Mouse (Mus musculus): ENCODE results near the gene Xylt2. TPM values are rescaled to one million over a fixed set of nuclear protein-coding genes. Genes with fewer than 3 reads are reported as not detected.

Gene Xylt2
- 9.4 and 13.6 TPM in 2 replicates for polyA plus RNA-seq (2015; fragmentation: Nextera tagmentation; extraction: Ambion mirVana)

DNA sequence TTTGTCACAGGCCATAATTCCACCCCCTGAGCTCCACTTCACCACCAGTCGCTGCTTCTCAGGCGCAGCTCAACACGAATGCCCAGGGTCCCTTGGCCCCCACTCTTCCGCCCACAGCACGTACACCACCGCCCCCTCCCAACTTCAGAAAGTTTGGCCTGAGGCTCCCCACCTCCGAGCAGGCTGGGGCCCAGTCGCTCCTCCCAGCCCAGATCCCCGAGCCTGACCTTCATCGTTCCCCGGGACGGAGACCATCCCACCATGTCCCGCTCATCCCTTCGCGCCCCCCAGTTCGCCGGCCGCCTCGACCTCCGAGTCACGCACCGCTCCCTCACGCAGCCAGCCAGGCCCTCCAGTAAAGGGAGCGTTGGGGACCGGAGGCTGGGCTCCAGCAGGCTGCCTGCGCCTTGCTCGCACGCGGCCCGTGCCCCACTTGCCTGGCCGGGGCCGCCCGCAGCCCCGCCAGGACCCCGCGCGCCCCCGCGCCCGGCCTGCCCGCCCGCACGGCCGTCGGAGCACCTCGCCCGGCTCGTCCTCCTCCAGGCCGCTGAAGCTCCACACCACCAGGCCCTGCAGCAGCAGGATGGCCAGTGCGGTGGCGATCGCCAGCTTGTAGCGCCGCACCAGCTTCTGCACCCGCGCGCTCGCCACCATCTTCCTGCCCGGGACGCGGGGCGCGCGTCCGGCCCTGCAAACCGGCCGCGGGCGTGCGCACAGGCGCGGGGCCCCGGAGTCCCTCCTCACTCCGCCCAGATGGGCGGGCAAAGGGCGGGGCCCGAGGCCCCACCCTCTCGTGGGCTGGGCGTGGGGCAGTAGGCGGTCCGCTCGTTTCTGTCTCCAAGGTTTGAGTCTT lies at the start of gene Xylt2:
Gene Xylt2, minus strand, starts transcription at position 762 of the 853 bp plus-strand sequence.
- no peaks in the 10 kb centered on the region for H3K9me3 ChIP-seq (replicated peaks; ENCODE audit: control insufficient read depth, low read length)

DNA sequence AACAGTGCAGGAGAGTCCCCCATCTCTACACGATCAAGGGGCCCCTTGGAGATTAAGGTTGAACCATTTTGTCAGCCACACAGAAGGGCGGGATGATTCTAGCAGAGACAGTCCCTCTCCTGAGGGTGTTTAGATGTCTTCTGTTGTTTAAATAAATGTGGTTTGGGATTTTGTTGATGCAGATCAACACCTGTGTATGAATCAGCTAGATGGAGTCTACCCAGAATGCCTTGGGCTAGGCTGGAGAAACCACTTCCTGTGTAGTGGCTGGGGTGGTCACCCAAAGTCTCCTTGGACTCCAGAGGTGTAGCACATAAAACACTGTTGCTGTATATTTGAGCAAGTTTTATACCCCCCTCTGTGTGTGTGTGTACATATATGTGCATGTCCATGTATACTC lies 41.9 kb upstream of the Xylt2 start:
- Histone ChIP-seq H3K4me3 (replicated peaks; ENCODE audit: low read length) (no peak overlapping the region), H3K36me3 (ENCODE audit: control insufficient read depth, insufficient read depth, low read length) (no peaks in the 10 kb centered on the region), H3K27me3 (ENCODE audit: control insufficient read depth, insufficient read depth, low read length) (no peaks in the 10 kb centered on the region), H3K9me3 (replicated peaks; ENCODE audit: control insufficient read depth, low read length) (no peaks in the 10 kb centered on the region), H3K27ac (ENCODE audit: low read length) (no peak overlapping the region), H3K4me2 (ENCODE audit: low read depth, low read length) (no peak overlapping the region), H3K9ac (ENCODE audit: low read length) (no peak overlapping the region), H3K4me1 (ENCODE audit: control insufficient read depth, insufficient read depth, low read length) (peaks cover 16% of the 10 kb centered on the region)
- ATAC-seq (ENCODE audit: insufficient read depth, low FRiP score) = no peak
- 72% methylated on average over 2 of the region's 2 CpGs for WGBS

More for the DNA sequence above, at the start of gene Xylt2:
- peak within 1 kb of the TSS; percentile 65 for H3K4me2 ChIP-seq (ENCODE audit: low read depth, low read length)
- H3K4me3 ChIP-seq (replicated peaks; ENCODE audit: low read length) = peak within 1 kb of the TSS; percentile 93
- peak within 1 kb of the TSS; percentile 98 for H3K9ac ChIP-seq (ENCODE audit: low read length)
- under 1% methylated on average over 81 of the region's 82 CpGs for WGBS
- ATAC-seq (ENCODE audit: insufficient read depth, low FRiP score) = peak; percentile 97
- H3K27me3 ChIP-seq (ENCODE audit: control insufficient read depth, insufficient read depth, low read length) = no peaks in the 10 kb centered on the region
- H3K4me1 ChIP-seq (ENCODE audit: control insufficient read depth, insufficient read depth, low read length) = peaks cover 14% of the 10 kb centered on the region
- no peaks in the 10 kb centered on the region for H3K36me3 ChIP-seq (ENCODE audit: control insufficient read depth, insufficient read depth, low read length)
- peak within 1 kb of the TSS; percentile 86 for H3K27ac ChIP-seq (ENCODE audit: low read length)

DNA sequence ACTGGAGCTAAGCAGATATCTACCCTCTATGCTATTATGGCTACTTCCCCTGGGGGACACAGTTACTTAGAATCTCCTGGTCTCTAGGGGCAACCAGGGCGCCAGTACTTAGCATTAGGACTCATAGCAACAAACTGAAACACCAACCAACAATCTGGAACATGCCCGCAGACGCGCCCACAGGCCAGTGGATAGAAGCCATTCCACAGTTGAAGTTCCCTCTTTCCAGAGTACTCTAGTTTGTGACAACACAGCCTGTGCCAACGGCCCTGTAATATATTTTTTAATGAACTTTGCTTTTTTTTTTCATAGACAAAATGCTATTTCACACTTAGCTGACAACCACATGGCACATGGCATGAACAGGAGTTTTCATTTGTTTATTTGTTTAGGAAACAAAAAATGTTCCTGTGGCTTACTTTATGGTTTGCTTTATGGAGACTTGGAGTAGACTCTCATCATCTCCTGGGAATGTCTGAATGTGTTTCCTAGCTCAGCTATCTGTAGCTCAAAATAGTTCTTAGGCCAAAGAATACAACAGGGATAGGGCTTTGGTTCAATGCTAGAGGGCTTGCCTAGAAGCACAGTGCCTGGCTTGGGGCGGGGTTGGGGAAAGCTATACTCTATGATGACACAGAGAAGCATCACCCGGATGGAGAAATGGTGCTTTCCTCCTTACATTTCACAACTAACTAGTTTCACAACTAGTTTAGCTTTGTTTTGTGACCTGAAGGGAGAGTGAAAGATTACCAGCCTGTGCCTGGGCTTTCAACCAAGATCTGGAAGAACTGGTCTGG lies 41.0 kb upstream of the Xylt2 start:
- Histone ChIP-seq H3K9ac (ENCODE audit: low read length) (no peak overlapping the region), H3K36me3 (ENCODE audit: control insufficient read depth, insufficient read depth, low read length) (no peaks in the 10 kb centered on the region), H3K4me1 (ENCODE audit: control insufficient read depth, insufficient read depth, low read length) (peaks cover 16% of the 10 kb centered on the region), H3K4me2 (ENCODE audit: low read depth, low read length) (no peak overlapping the region), H3K27me3 (ENCODE audit: control insufficient read depth, insufficient read depth, low read length) (no peaks in the 10 kb centered on the region; the same call in 1 of the 2 replicates), H3K27ac (ENCODE audit: low read length) (no peak overlapping the region), H3K4me3 (replicated peaks; ENCODE audit: low read length) (no peak overlapping the region), H3K9me3 (replicated peaks; ENCODE audit: control insufficient read depth, low read length) (no peaks in the 10 kb centered on the region)
- ATAC-seq (ENCODE audit: insufficient read depth, low FRiP score) = no peak
- 88% methylated on average over 7 of the region's 7 CpGs for WGBS

DNA sequence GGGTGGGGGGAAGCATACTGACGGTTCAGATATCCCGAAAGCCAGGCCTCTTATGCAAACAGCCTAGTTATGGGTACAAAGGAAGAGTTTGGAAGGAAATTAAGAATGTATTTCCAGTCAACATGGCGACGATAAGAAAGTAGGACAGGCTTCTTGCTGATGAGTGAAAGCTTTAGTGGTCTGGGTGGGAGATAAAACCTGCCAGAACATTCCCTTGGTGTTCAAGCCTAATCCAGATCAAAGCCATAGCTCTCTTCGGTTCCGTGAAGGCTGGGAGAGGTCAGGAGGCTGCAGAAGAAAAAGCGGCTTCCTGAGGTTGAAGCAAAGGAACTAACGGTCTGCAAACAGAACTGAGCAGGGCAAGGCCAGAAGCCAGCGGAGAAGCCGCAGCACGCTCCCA lies 39.9 kb upstream of the Xylt2 start:
- Histone ChIP-seq H3K4me3 (replicated peaks; ENCODE audit: low read length) (no peak overlapping the region), H3K27me3 (ENCODE audit: control insufficient read depth, insufficient read depth, low read length) (no peaks in the 10 kb centered on the region; the same call in 1 of the 2 replicates), H3K9me3 (replicated peaks; ENCODE audit: control insufficient read depth, low read length) (no peaks in the 10 kb centered on the region), H3K27ac (ENCODE audit: low read length) (no peak overlapping the region), H3K9ac (ENCODE audit: low read length) (peak overlapping the region; percentile 18; the same call in 1 of the 2 replicates), H3K36me3 (ENCODE audit: control insufficient read depth, insufficient read depth, low read length) (no peaks in the 10 kb centered on the region), H3K4me2 (ENCODE audit: low read depth, low read length) (peak overlapping the region; percentile 17; the same call in 1 of the 2 replicates), H3K4me1 (ENCODE audit: control insufficient read depth, insufficient read depth, low read length) (peaks cover 20% of the 10 kb centered on the region)
- no peak for ATAC-seq (ENCODE audit: insufficient read depth, low FRiP score)
- WGBS = 32% methylated on average over 11 of the region's 11 CpGs

DNA sequence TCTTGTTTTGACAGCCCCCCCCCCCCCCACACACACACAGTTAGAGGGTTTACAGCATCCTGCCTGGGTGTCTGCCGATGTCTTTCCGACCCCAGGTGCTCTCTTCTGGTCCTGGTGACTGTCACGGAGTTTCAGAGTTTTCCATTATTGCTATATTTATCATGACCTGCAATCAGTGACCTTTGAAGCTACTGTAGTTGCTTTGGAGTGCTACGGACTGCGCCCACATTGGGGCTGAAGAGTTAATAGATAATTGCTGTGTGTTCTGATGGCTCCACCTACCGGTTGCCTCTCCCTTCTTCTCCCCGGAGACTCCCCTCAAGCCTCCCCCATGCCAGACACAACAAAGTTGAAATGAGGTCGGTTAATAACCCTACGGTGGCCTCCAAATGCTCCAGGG lies 39.4 kb upstream of the Xylt2 start:
- Histone ChIP-seq H3K4me3 (replicated peaks; ENCODE audit: low read length) (no peak overlapping the region), H3K27me3 (ENCODE audit: control insufficient read depth, insufficient read depth, low read length) (no peaks in the 10 kb centered on the region; the same call in 1 of the 2 replicates), H3K9me3 (replicated peaks; ENCODE audit: control insufficient read depth, low read length) (no peaks in the 10 kb centered on the region), H3K9ac (ENCODE audit: low read length) (peak overlapping the region; percentile 18; the same call in 1 of the 2 replicates), H3K4me2 (ENCODE audit: low read depth, low read length) (peak overlapping the region; percentile 17; the same call in 1 of the 2 replicates), H3K4me1 (ENCODE audit: control insufficient read depth, insufficient read depth, low read length) (peaks cover 17% of the 10 kb centered on the region), H3K36me3 (ENCODE audit: control insufficient read depth, insufficient read depth, low read length) (no peaks in the 10 kb centered on the region), H3K27ac (ENCODE audit: low read length) (no peak overlapping the region)
- 9% methylated on average over 9 of the region's 9 CpGs for WGBS
- ATAC-seq (ENCODE audit: insufficient read depth, low FRiP score) = peak; percentile 59; the same call in 1 of the 2 replicates

DNA sequence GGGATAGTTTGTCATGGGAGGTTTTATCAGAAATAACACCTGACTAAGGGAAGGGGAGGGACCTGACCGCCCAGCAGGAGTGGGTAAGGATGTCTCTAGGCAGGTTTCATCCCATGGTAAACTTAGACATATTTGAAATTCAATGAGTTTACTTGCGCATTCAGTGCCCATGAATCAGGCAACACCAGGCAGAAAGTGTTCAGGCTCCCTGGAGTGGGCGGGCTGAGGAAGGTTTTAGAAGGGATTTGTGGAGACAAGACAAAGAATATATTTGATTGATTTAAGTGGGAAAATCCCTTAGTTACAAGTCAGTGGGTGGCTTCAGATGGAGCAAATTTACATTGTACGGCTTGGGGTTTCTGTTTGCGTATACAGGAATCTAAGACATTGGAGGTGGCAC lies 38.3 kb upstream of the Xylt2 start:
- Histone ChIP-seq H3K27ac (ENCODE audit: low read length) (no peak overlapping the region), H3K4me1 (ENCODE audit: control insufficient read depth, insufficient read depth, low read length) (peaks cover 15% of the 10 kb centered on the region), H3K9me3 (replicated peaks; ENCODE audit: control insufficient read depth, low read length) (no peaks in the 10 kb centered on the region), H3K36me3 (ENCODE audit: control insufficient read depth, insufficient read depth, low read length) (no peaks in the 10 kb centered on the region), H3K9ac (ENCODE audit: low read length) (no peak overlapping the region), H3K27me3 (ENCODE audit: control insufficient read depth, insufficient read depth, low read length) (no peaks in the 10 kb centered on the region; the same call in 1 of the 2 replicates), H3K4me3 (replicated peaks; ENCODE audit: low read length) (no peak overlapping the region), H3K4me2 (ENCODE audit: low read depth, low read length) (no peak overlapping the region)
- WGBS = 68% methylated on average over 5 of the region's 5 CpGs
- no peak for ATAC-seq (ENCODE audit: insufficient read depth, low FRiP score)

DNA sequence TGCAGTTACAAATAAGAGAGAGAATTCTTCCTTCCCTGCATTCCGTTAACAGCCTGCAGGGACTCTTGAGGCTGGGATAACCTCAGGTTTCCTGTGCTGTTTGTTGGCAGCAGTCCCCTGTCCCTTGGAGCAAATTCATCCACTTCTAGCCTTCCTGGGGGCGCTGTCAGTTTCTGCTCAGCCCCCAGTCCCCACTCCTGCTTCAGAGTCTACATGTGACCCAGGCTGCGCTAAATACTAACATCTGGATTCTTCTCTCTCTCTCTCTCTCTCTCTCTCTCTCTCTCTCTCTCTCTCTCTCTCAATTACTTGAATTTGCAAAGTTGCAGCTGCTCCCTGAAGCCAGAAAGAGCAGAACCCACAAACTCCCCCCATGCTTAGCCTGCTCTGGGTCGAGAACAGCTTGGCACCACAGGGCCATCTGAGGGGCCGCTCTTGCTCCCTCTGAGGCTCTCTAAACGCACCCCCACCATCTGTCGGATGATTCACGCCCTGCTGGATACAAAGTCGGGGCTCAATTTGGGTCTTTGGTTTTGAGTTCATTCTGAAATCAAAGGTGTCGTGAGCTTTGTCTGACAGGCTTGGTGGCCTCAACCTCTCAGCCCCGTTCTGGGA lies 36.0 kb upstream of the Xylt2 start:
- peaks cover 15% of the 10 kb centered on the region for H3K4me1 ChIP-seq (ENCODE audit: control insufficient read depth, insufficient read depth, low read length)
- no peaks in the 10 kb centered on the region for H3K36me3 ChIP-seq (ENCODE audit: control insufficient read depth, insufficient read depth, low read length)
- H3K4me3 ChIP-seq (replicated peaks; ENCODE audit: low read length) = no peak overlapping the region
- no peaks in the 10 kb centered on the region for H3K9me3 ChIP-seq (replicated peaks; ENCODE audit: control insufficient read depth, low read length)
- ATAC-seq (ENCODE audit: insufficient read depth, low FRiP score) = no peak
- WGBS = 23% methylated on average over 11 of the region's 11 CpGs
- peak overlapping the region; percentile 62 for H3K27ac ChIP-seq (ENCODE audit: low read length)
- peak overlapping the region; percentile 26 for H3K9ac ChIP-seq (ENCODE audit: low read length)
- no peaks in the 10 kb centered on the region; the same call in 1 of the 2 replicates for H3K27me3 ChIP-seq (ENCODE audit: control insufficient read depth, insufficient read depth, low read length)
- H3K4me2 ChIP-seq (ENCODE audit: low read depth, low read length) = no peak overlapping the region

DNA sequence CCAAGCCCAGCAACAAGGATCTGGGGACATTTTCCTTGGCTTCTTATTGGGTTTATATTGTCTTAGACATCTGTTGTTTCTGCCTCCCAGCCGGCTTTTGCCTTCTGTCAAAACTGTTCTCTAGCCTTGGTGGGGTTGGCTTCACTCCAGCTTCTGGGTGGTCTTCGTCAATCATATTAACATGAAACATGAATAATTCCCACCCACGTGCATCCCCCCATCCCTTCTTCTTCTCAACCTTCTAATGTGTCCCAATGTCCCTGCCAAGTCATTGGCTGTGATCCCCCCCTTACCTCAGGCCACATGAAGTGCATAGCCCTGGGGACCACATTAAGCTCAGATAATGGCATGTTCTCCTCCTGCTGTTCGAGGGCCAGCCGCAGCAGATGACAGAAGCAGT lies 27.2 kb upstream of the Xylt2 start, which contains the start of gene Gm11541:
Gene Gm11541, minus strand, starts transcription at position 28 of the 400 bp plus-strand sequence.
- H3K9ac ChIP-seq (ENCODE audit: low read length) = no peak within 1 kb of the TSS
- no peaks in the 10 kb centered on the region for H3K27me3 ChIP-seq (ENCODE audit: control insufficient read depth, insufficient read depth, low read length)
- H3K36me3 ChIP-seq (ENCODE audit: control insufficient read depth, insufficient read depth, low read length) = no peaks in the 10 kb centered on the region
- no peak within 1 kb of the TSS for H3K4me2 ChIP-seq (ENCODE audit: low read depth, low read length)
- no peak within 1 kb of the TSS for H3K4me3 ChIP-seq (replicated peaks; ENCODE audit: low read length)
- H3K27ac ChIP-seq (ENCODE audit: low read length) = peak within 1 kb of the TSS; percentile 74
- 49% methylated on average over 5 of the region's 5 CpGs for WGBS
- no peak for ATAC-seq (ENCODE audit: insufficient read depth, low FRiP score)
- peaks cover 22% of the 10 kb centered on the region for H3K4me1 ChIP-seq (ENCODE audit: control insufficient read depth, insufficient read depth, low read length)
- no peaks in the 10 kb centered on the region for H3K9me3 ChIP-seq (replicated peaks; ENCODE audit: control insufficient read depth, low read length)
